Mouse (Mus musculus): ENCODE results near the gene Vars.
A peak's percentile ranks its signal among the peaks of the same experiment; 100 is the strongest.

DNA sequence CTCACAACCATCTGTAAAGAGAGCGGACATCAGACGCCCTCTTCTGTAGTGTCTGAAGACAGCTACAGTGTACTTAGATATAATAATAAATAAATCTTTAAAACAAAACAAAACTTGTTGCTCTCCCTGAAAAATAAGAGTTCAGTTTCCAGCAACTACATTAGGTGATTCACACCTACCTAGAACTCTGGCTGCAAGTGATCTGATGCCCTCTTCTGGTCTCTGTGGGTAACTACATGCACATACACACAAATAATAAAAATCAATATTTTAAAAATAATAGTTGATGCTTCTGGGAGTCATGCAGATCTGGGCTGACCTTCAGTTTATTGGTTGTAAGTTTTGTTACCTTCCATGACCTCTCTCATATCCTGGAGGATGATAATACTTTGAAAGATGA lies 16.6 kb upstream of the Vars start:
- TF ChIP-seq POLR2A (IDR thresholded peaks at IDR 0.05; ENCODE audit: extremely low read depth, insufficient read depth, low read length) (no peak), CTCF (IDR thresholded peaks at IDR 0.05; ENCODE audit: extremely low read depth, insufficient read depth, low read length) (peak; percentile 40; the same call in 1 of the 2 replicates)

Data from cortical plate, adult 2 months (tissue).